Mouse (Mus musculus) CH12.LX (cell line): Measurements from ENCODE around the gene Grifin. TPM values are rescaled to one million over a fixed set of nuclear protein-coding genes. Genes with fewer than 3 reads are reported as not detected.

Source experiments
- DNase-seq: peaks from one replicate; pipeline ENCODE4 v3.0.0-alpha.2; 2013; ENCODE audit errors: extremely low read depth
- H3K27ac ChIP-seq: 2 replicates; pipeline ENCODE4 v1.5.1; 2012; ENCODE audit warnings: low read depth, mild to moderate bottlenecking, control low read depth, moderate library complexity; ENCODE audit not compliant: insufficient read depth
- H3K27me3 ChIP-seq: replicated peaks from 2 replicates; pipeline ENCODE3; 2012; ENCODE audit warnings: inconsistent platforms
- H3K36me3 ChIP-seq, 2 experiments: replicated peaks in 1 of 2; 2 replicates each; pipeline versions ENCODE3 to v1.6.1; 2012; ENCODE audit warnings: inconsistent platforms in 1 of 2, low read length in 1 of 2, mild to moderate bottlenecking in 1 of 2, mixed read lengths in 1 of 2, moderate library complexity in 1 of 2; ENCODE audit not compliant: control insufficient read depth in 1 of 2, insufficient read depth in 1 of 2
- H3K4me1 ChIP-seq, 2 experiments: 2 replicates each; pipeline ENCODE4 v1.6.1; 2012; ENCODE audit warnings: inconsistent platforms in 1 of 2, moderate library complexity in 1 of 2; ENCODE audit not compliant: insufficient read depth in 2 of 2, control insufficient read depth in 1 of 2
- H3K4me2 ChIP-seq: 2 replicates; pipeline ENCODE4 v1.6.1; 2012; ENCODE audit warnings: low read depth, mild to moderate bottlenecking, control low read depth; ENCODE audit not compliant: poor library complexity, insufficient read depth, severe bottlenecking
- H3K4me3 ChIP-seq, 3 experiments: fragments of 150-350 bp in 1 of 3; sonication (generic) in 1 of 3; replicated peaks in 1 of 3; 2 replicates each; pipeline versions ENCODE3 to v1.5.1; 2011 to 2012; ENCODE audit warnings: low read depth in 2 of 3, low read length in 2 of 3, mild to moderate bottlenecking in 2 of 3, moderate library complexity in 2 of 3, control low read depth in 1 of 3, improper control_type of control experiment in 1 of 3, inconsistent platforms in 1 of 3, mixed read lengths in 1 of 3; ENCODE audit not compliant: poor library complexity in 1 of 3
- H3K79me2 ChIP-seq: replicated peaks from 2 replicates; pipeline ENCODE4 v1.6.1; 2012; ENCODE audit warnings: mild to moderate bottlenecking, moderate library complexity; ENCODE audit not compliant: control insufficient read depth, poor library complexity, insufficient read depth, severe bottlenecking; ENCODE audit errors: extremely low read depth
- H3K9ac ChIP-seq: 2 replicates; pipeline ENCODE4 v1.6.1; 2012; ENCODE audit warnings: low read depth, mild to moderate bottlenecking, control low read depth, moderate library complexity; ENCODE audit not compliant: insufficient read depth
- H3K9me3 ChIP-seq: replicated peaks from 2 replicates; pipeline ENCODE3; 2012; ENCODE audit warnings: low read length, inconsistent platforms, mixed read lengths
- CHD1 ChIP-seq: IDR thresholded peaks from 2 replicates; pipeline ENCODE4 v1.6.1; 2012; ENCODE audit warnings: low read depth, low read length, improper control_type of control experiment, inconsistent platforms
- CHD2 ChIP-seq: IDR thresholded peaks from 2 replicates; pipeline ENCODE4 v1.6.1; 2011; ENCODE audit warnings: low read length, improper control_type of control experiment
- CTCF ChIP-seq, 2 experiments: IDR thresholded peaks in 1 of 2; conservative IDR thresholded peaks in 1 of 2; 2 replicates each; pipeline ENCODE4 v1.5.1; 2011 to 2012; ENCODE audit warnings: low read depth in 2 of 2, low read length in 2 of 2, improper control_type of control experiment in 1 of 2, inconsistent platforms in 1 of 2, mild to moderate bottlenecking in 1 of 2, moderate library complexity in 1 of 2
- IRF4 ChIP-seq: IDR thresholded peaks from 2 replicates; pipeline ENCODE4 v1.6.1; 2014; ENCODE audit warnings: low read depth, mild to moderate bottlenecking, inconsistent platforms, low read length, improper control_type of control experiment
- JUN ChIP-seq: IDR thresholded peaks from 2 replicates; pipeline ENCODE4 v1.6.1; 2011; ENCODE audit warnings: low read depth, mild to moderate bottlenecking, low read length, improper control_type of control experiment, moderate library complexity; ENCODE audit not compliant: insufficient read depth
- MAFK ChIP-seq: IDR thresholded peaks from 2 replicates; pipeline ENCODE4 v1.6.1; 2011; ENCODE audit warnings: low read length, improper control_type of control experiment; ENCODE audit not compliant: insufficient replicate concordance
- MEF2A ChIP-seq: IDR thresholded peaks from 2 replicates; pipeline ENCODE4 v1.6.1; 2014; ENCODE audit warnings: low read depth, mild to moderate bottlenecking, inconsistent platforms, low read length, improper control_type of control experiment, borderline replicate concordance
- MXI1 ChIP-seq: IDR thresholded peaks from 2 replicates; pipeline ENCODE4 v1.6.1; 2011; ENCODE audit warnings: mild to moderate bottlenecking, low read depth, low read length, improper control_type of control experiment
- NRF1 ChIP-seq: IDR thresholded peaks from 2 replicates; pipeline ENCODE4 v1.6.1; 2014; ENCODE audit warnings: low read depth, mild to moderate bottlenecking, inconsistent platforms, low read length, improper control_type of control experiment, moderate library complexity
- RAD21 ChIP-seq: IDR thresholded peaks from 2 replicates; pipeline ENCODE4 v1.6.1; 2011; ENCODE audit warnings: low read depth, mild to moderate bottlenecking, low read length, improper control_type of control experiment, moderate library complexity
- RCOR1 ChIP-seq: conservative IDR thresholded peaks from 2 replicates; pipeline ENCODE4 v1.6.1; 2012; ENCODE audit warnings: low read depth, mild to moderate bottlenecking, inconsistent platforms, low read length, improper control_type of control experiment
- TBP ChIP-seq: conservative IDR thresholded peaks from 2 replicates; pipeline ENCODE4 v1.6.1; 2011; ENCODE audit warnings: low read depth, low read length, improper control_type of control experiment
- UBTF ChIP-seq: IDR thresholded peaks from 2 replicates; pipeline ENCODE4 v1.6.1; 2012; ENCODE audit warnings: low read depth, mild to moderate bottlenecking, inconsistent platforms, low read length, improper control_type of control experiment, moderate library complexity
- USF1 ChIP-seq: IDR thresholded peaks from 2 replicates; pipeline ENCODE4 v1.6.1; 2014; ENCODE audit warnings: low read depth, mild to moderate bottlenecking, inconsistent platforms, low read length, improper control_type of control experiment
- dilution Hi-C: fragments of 300-500 bp; cut with MboI; formaldehyde crosslinking; loops from 2 replicates; pipeline ENCODE4 v1.14.3; 2020; ENCODE audit warnings: low sequenced_read_pairs; ENCODE audit not compliant: extremely low pct_unique_long_range_greater_than_20kb, extremely low pct_ligation_motif_present
- in situ Hi-C: fragments of 300-500 bp; cut with MboI; formaldehyde crosslinking; loops from 3 replicates; pipeline ENCODE4 v1.14.3; 2019; ENCODE audit warnings: low sequenced_read_pairs, low pct_ligation_motif_present, low pct_unique_long_range_greater_than_20kb, mixed read lengths
- polyA plus RNA-seq: library from polyadenylated mRNA; unstranded; fragments of >175 nt; gene quantifications from 2 replicates; pipeline ENCODE4 v1.2.1, GENCODE M21; 2012; ENCODE audit warnings: low read depth; ENCODE audit not compliant: insufficient read length
- total RNA-seq, 2 experiments: library from RNA; depleted of rRNA; stranded (reverse); fragments of 300-350 nt in 1 of 2; fragments of >200 nt in 1 of 2; gene quantifications; 2 replicates each; pipeline ENCODE4 v1.2.3; 2012 to 2014

Grifin gene
- total and polyA plus RNA-seq, 3 experiments: not detected

DNA sequence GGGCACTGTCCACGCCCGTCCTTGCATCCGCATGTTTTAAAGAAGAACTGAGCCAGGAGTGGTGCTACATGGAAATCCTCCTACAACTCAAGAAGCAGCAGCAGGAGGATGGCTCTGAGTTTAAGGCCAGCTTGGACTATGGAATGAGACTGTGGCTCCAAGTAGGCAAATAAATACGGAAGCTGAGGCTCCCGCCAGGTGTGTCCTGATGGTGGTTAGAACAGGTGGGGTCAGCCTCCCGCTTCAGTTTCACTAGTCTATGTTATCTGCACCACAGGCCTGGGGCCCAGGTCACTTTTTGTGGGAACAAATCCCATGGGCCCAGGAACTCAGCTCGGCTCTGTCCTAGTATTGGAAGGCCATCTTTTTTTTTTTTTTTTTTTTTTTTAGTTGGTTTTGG, 11.2 kb downstream of the Grifin start:
- peaks cover 3% of the 10 kb centered on the region for H3K9me3 ChIP-seq
- TF ChIP-seq NRF1 (no peak), JUN (no peak), USF1 (no peak), IRF4 (no peak), TBP (no peak), CHD2 (no peak), CHD1 (no peak)
- H3K27ac ChIP-seq: no peak overlapping the region
- H3K4me3 ChIP-seq: no peak overlapping the region
- H3K4me1 ChIP-seq: peaks cover 0 to 9% of the 10 kb centered on the region in 2 experiments; a peak in 2 of 4 replicates
- H3K9ac ChIP-seq: no peak overlapping the region
- dilution Hi-C loops: no loop called here
- no peak for DNase-seq
- H3K36me3 ChIP-seq: no peaks in the 10 kb centered on the region
- in situ Hi-C loops: no loop called here
- no peaks in the 10 kb centered on the region for H3K79me2 ChIP-seq
- H3K4me2 ChIP-seq: no peak overlapping the region
- peaks cover 34% of the 10 kb centered on the region for H3K27me3 ChIP-seq

DNA sequence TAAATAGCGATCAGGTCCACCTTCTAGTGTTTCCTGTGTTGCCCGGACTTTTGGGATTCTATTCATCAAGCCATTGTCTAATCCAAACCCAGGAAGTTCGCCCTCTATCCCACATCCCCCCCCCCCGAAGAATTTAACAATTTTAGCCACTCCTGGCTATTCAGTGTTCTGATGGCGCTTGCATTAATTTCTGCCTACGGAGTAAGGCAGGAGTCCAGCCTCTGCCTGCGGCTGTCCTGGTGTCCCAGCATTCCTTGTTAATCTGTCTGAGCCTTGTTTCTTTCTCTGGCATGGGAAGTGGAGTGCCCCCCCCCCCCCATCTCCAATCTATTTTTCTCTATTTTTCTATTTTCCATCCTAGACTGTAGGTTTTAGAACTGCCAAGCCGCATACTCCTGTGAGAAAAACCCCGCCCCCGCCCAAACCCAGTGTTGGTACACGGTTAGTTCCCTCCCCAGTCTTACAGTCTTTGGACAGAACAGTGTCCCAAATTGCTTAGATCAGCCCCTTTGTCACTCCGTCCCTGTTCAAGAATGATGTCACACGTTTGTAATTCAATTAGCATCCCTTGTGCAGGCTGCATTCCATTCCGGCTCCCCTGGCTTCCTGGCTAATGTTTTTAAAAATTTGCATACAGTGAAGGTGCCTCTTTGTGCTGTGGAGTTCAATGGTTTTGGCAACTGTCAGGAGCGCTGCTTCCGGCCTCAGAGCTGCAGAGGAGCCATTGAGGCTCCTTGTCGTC, 15.4 kb downstream of the Grifin start:
- in situ Hi-C loops: loop anchor here (10.0 kb wide), 1 partner anchor 195 kb away; no protein-coding TSS in a partner anchor
- DNase-seq: no peak
- dilution Hi-C loops: no loop called here
- Histone ChIP-seq H3K27me3 (peaks cover 41% of the 10 kb centered on the region), H3K27ac (no peak overlapping the region), H3K9ac (no peak overlapping the region), H3K4me1 (0 out of 4 replicates have a peak, but pooled peaks cover 0 to 3% of the 10 kb centered on the region in 2 experiments), H3K4me2 (no peak overlapping the region), H3K79me2 (no peaks in the 10 kb centered on the region), H3K9me3 (peaks cover 5% of the 10 kb centered on the region), H3K36me3 (no peaks in the 10 kb centered on the region), H3K4me3 (no peak overlapping the region)
- TF ChIP-seq UBTF (no peak), IRF4 (no peak), RCOR1 (no peak), RAD21 (no peak), MAFK (no peak), MEF2A (no peak)

DNA sequence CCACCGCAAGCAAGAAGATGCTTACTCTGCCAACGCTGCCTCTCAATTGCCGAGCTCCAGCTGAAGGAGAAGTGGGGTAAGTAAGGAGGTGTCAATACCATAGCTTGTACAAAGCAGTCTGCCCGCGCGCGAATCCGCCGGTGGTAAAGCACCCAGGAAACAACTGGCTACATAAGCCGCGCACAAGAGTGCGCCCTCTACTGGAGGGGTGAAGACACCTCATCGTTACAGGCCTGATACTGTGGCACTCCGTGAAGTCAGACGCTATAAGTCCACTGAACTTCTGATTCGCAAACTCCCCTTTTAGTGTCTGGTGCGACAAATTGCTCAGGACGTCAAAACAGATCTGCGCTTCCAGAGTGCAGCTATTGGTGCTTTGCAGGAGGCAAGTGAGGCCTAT, 18.5 kb downstream of the Grifin start:
- Histone ChIP-seq H3K79me2 (no peaks in the 10 kb centered on the region), H3K4me2 (no peak overlapping the region), H3K36me3 (no peaks in the 10 kb centered on the region), H3K4me1 (no peaks in the 10 kb centered on the region), H3K27me3 (peaks cover 42% of the 10 kb centered on the region), H3K4me3 (no peak overlapping the region), H3K9ac (no peak overlapping the region), H3K9me3 (peaks cover 2% of the 10 kb centered on the region), H3K27ac (no peak overlapping the region)
- in situ Hi-C loops: loop anchor here (10.0 kb wide), 1 partner anchor 198 kb away; no protein-coding TSS in a partner anchor
- TF ChIP-seq CTCF (conservative IDR thresholded peaks at IDR 0.05 in 1 of 2, IDR thresholded peaks at IDR 0.05 in 1 of 2; ENCODE audit: low read depth in 2 of 2, low read length in 2 of 2): peak; percentile 14 to 21; a peak in 2 of 4 replicates
- no peak for TF ChIP-seq MXI1
- no peak for DNase-seq
- dilution Hi-C loops: no loop called here
